Mouse (Mus musculus) liver, embryonic 14 days (tissue): ENCODE results near the gene Sncb. TPM values are rescaled to one million over a fixed set of nuclear protein-coding genes. Genes with fewer than 3 reads are reported as not detected.

Experiments
- polyA plus RNA-seq: library from polyadenylated mRNA; depleted of rRNA; stranded (reverse); fragments of >200 nt; gene quantifications from 2 replicates; pipeline ENCODE4 v1.2.3, GENCODE M21; 2012; rRNA removed

The Sncb gene
- polyA plus RNA-seq: not detected in 2 replicates

DNA sequence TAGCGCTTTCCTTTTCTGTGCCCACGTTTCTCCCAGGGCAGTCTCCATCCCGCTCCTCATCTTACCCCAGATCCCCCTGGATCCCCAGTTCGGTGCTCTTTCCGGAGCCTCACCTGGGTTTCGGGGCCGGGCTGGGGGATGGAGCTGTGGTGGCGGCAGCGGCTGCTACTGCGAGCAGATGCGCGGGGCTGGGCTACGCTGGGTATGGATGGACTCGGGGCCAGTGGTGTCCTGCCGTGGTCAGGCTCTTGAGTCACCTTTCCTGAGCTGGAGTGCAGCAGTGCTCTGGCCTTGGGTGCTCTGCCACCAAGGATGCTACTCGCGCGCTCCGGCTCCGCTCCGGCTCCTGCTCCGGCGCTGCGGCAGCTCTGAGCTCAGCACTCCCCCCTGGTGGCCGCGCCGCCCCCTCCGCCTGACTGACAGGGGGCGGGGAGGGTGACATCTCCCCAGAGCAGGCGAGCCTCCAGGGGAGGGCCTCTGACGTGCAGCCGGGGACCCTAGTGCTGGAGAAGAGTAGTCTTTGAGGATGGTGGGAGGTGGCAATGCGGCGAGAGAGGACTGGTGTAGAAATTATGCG is at the start of gene Sncb:
Gene Sncb (minus strand): TSS at position 404 of the 577 bp plus-strand sequence.

DNA sequence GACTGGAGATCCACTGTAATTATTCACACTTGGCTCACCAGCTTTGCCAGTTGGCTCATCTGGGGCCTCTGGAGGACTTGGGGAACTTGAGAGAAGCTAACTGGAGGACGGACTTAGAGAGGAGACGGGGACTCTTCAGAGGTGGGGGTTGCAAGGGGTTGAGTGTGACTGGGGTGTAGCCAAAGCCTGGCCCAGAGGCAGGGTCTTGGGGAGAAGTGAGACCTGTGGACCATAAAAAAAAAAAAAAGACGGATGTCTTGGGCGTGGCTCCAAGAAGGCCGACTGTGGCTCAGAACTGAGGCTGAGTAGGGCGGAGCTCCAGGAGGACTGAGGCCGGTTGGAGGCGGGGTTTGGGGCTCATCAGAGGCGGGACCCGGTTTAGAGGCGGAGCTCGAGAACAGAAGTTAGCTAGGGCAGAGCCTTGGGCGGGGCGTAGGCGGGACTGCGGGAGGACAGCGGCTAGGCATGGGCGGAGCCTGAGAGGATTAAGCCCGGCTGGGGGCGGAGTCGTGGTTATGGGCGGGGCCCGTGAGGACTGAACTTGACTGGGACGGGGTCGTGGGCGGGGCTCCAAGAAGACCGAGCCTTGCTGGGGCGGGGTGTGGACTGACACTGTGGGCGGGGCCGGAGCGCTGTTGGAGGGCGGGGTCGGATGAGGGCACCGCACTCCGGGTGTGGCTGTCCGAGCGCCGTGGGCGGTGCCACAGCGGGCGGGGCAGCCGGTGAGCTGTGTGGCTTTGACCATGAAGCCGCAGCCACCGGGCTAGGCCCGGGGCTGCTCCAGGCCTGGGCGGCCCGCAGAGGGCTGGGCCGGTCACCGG is 22.6 kb upstream of the Sncb start, which contains the start of gene Tspan17:
Gene Tspan17 (plus strand): TSS at position 638 of the 821 bp plus-strand sequence.

DNA sequence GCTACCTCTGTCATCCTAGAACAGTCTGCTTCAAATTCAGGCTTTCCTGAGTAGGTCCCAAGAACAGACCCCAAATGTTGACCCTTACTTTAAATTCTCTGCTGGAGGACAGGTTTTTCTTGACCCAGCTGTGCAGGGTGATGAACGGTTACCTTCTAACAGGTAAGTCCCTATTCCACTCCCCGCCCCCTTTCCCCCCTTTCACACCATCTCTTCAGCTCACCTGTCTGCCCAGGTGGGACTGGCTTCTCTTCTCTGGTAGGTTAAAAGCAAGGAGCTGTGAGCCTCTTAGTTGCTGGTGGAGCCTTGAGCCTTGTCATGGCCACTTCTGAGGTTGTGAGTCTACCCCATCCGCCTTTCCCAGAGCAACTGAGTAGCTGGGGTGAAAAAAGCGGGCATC is 17.3 kb upstream of the Sncb start, which contains the start of gene Eif4e1b:
Gene Eif4e1b (plus strand): TSS at position 301 of the 400 bp plus-strand sequence.

DNA sequence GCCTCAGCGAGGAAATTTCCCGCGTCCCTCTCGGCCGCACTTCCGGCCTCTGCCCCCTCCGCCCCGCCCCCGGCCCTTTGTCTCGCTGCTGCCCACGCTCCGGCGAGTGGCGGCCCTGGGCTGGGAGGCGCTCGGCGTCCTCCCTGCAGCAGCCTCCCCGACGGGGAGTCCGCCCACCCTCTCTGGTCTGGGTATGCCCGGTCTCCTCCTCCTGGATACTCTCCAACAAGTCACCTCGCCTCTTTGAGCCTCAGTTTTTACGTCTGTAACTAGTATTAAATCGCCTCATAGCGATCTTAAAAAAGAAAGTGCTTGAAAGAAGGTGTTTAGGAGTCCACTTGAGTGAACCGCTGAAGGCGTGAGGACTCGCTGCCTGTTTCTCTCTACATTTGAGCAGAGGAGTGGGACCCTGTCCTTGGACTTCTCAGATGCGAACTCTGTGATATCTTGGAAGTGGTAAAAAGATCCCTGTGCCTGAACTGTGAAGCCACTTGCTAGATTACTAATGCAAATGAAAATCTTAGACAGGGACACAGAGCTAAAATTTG is 16.5 kb downstream of the Sncb start, which contains the start of gene Gprin1:
Gene Gprin1 (minus strand): TSS at position 11 of the 548 bp plus-strand sequence.

Other genes starting within 250 kb of the Sncb start
- 20.1 and 23.4 TPM in 2 replicates for gene 4833439L19Rik, start 201.2 kb downstream of the Sncb start, polyA plus RNA-seq
- gene Arl10, start 191.6 kb downstream of the Sncb start, polyA plus RNA-seq: 4.6 and 6.1 TPM in 2 replicates
- gene Nop16, start 176.5 kb downstream of the Sncb start, polyA plus RNA-seq: 28.1 and 29.1 TPM in 2 replicates
- 40.8 and 55.3 TPM in 2 replicates for gene Higd2a, start 176.4 kb downstream of the Sncb start, polyA plus RNA-seq
- 14.4 and 15.5 TPM in 2 replicates for gene Cltb, start 155.3 kb downstream of the Sncb start, polyA plus RNA-seq
- 11.7 and 11.8 TPM in 2 replicates for gene Faf2, start 144.8 kb downstream of the Sncb start, polyA plus RNA-seq
- gene Rnf44, start 72.7 kb downstream of the Sncb start, polyA plus RNA-seq: 21.2 and 27.7 TPM in 2 replicates
- 6.0 and 6.7 TPM in 2 replicates for gene Cdhr2, start 65.1 kb downstream of the Sncb start, polyA plus RNA-seq
- 0.02 and 0.06 TPM in 2 replicates for gene Gprin1, start 16.7 kb downstream of the Sncb start, polyA plus RNA-seq
- gene Eif4e1b, start 17.4 kb upstream of the Sncb start, polyA plus RNA-seq: not detected in 2 replicates
- 0.43 and 0.44 TPM in 2 replicates for gene Tspan17, start 22.8 kb upstream of the Sncb start, polyA plus RNA-seq
- 0.36 TPM in 2 replicates for gene Unc5a, start 182.8 kb upstream of the Sncb start, polyA plus RNA-seq